Mouse (Mus musculus) kidney, embryonic 15.5 days (tissue): ENCODE results near the gene Hdac7. TPM values are rescaled to one million over a fixed set of nuclear protein-coding genes. Genes with fewer than 3 reads are reported as not detected.

ENCODE experiments used
- ATAC-seq: fragments of 200-750 bp; cut with Nextera tagmentation; replicated peaks from 2 replicates; pipeline ENCODE4 v1.8.0; 2017; ENCODE audit warnings: moderate TSS enrichment; ENCODE audit not compliant: low FRiP score
- H3K27ac ChIP-seq: fragments of 300-500 bp; sonication (generic); 2 replicates; pipeline ENCODE4 v1.5.1; 2015; ENCODE audit warnings: mild to moderate bottlenecking, inconsistent platforms
- H3K27me3 ChIP-seq: fragments of 300-500 bp; sonication (generic); 2 replicates; pipeline ENCODE4 v1.6.1; 2015; ENCODE audit warnings: inconsistent platforms
- H3K36me3 ChIP-seq: fragments of 300-500 bp; sonication (generic); 2 replicates; pipeline ENCODE4 v1.6.1; 2015; ENCODE audit warnings: inconsistent platforms
- H3K4me1 ChIP-seq: fragments of 300-500 bp; sonication (generic); 2 replicates; pipeline ENCODE4 v1.6.1; 2015; ENCODE audit warnings: inconsistent platforms
- H3K4me2 ChIP-seq: fragments of 300-500 bp; sonication (generic); 2 replicates; pipeline ENCODE4 v1.6.1; 2015; ENCODE audit warnings: moderate library complexity, mild to moderate bottlenecking, inconsistent platforms
- H3K4me3 ChIP-seq: fragments of 300-500 bp; sonication (generic); replicated peaks from 2 replicates; pipeline ENCODE4 v1.5.1; 2015; ENCODE audit warnings: mild to moderate bottlenecking, inconsistent platforms
- H3K9ac ChIP-seq: fragments of 300-500 bp; sonication (generic); 2 replicates; pipeline ENCODE4 v1.6.1; 2015; ENCODE audit warnings: mild to moderate bottlenecking, inconsistent platforms
- H3K9me3 ChIP-seq: fragments of 300-500 bp; sonication (generic); replicated peaks from 2 replicates; pipeline ENCODE4 v1.6.1; 2016; ENCODE audit warnings: inconsistent platforms
- WGBS: fragments of 180-500 bp; shearing (Covaris S2); methylation state at CpG from one replicate; pipeline ENCODE4 v1.1.7; 2015; ENCODE audit warnings: mixed read lengths; 5-methylcytosine and 5-hydroxymethylcytosine counted together
- polyA plus RNA-seq: library from polyadenylated mRNA; unstranded; fragments of >200 nt; fragmentation: Nextera tagmentation; extraction: Ambion mirVana; gene quantifications from 2 replicates; pipeline ENCODE4 v1.2.1, GENCODE M21; 2015

Gene Hdac7
- polyA plus RNA-seq, 1 experiment from 2014 or later, result 35.2 TPM

GRCm38 (mm10) chr15:97830253-97830787, 14.0 kb downstream of the Hdac7 start:
- Histone ChIP-seq H3K4me3 (peak overlapping the region; percentile 88), H3K36me3 (no peaks in the 10 kb centered on the region), H3K9me3 (no peaks in the 10 kb centered on the region), H3K4me1 (peaks cover 75% of the 10 kb centered on the region), H3K4me2 (peak overlapping the region; percentile 87), H3K27ac (peak overlapping the region; percentile 97), H3K27me3 (no peaks in the 10 kb centered on the region), H3K9ac (peak overlapping the region; percentile 97)
- WGBS, result 11% methylated on average over 12 of the region's 12 CpGs
- ATAC-seq, result no peak

DNA sequence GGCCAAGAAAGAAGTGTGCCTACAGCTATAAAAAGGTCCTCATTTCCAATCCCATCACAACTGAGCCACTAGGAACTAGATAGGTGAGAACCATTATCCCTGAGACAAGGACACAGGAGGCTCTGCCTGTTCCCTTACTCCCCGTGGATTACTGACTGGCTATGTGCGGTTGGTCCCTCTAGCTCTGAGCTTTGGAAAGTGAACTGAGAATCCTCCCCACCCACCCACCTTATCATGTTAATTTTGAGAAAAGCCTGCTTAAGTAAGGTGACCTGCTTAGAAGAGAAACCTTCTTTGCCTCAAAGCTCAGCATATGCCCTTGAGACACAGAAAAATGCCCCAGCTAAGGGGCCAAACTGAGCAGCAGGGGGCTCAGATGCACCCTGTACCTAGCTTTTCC, 14.9 kb downstream of the Hdac7 start:
- H3K9me3 ChIP-seq, result no peaks in the 10 kb centered on the region
- 31% methylated on average over 2 of the region's 2 CpGs for whole genome bisulfite sequencing
- peaks cover 84% of the 10 kb centered on the region for H3K4me1 ChIP-seq
- H3K4me3 ChIP-seq, result peak overlapping the region; percentile 88
- peak overlapping the region; percentile 97 for H3K27ac ChIP-seq
- peak overlapping the region; percentile 87 for H3K4me2 ChIP-seq
- ATAC-seq, result no peak
- H3K36me3 ChIP-seq, result no peaks in the 10 kb centered on the region
- H3K9ac ChIP-seq, result no peak overlapping the region; the same call in 1 of the 2 replicates
- H3K27me3 ChIP-seq, result no peaks in the 10 kb centered on the region

GRCm38 (mm10) chr15:97828901-97829338, 15.4 kb downstream of the Hdac7 start:
- Histone ChIP-seq H3K4me2 (peak overlapping the region; percentile 87), H3K9ac (no peak overlapping the region), H3K4me3 (peak overlapping the region; percentile 88), H3K36me3 (peaks cover 4% of the 10 kb centered on the region), H3K27me3 (no peaks in the 10 kb centered on the region), H3K4me1 (peaks cover 89% of the 10 kb centered on the region), H3K27ac (peak overlapping the region; percentile 97), H3K9me3 (no peaks in the 10 kb centered on the region)
- 60% methylated on average over 5 of the region's 5 CpGs for WGBS
- no peak for ATAC-seq

- 58% methylated on average over 6 of the region's 6 CpGs for WGBS
- H3K9ac ChIP-seq, result 0 out of 2 replicates have a peak overlapping the region, but pooled peaks have one; percentile 21
- no peak for ATAC-seq
- peak overlapping the region; percentile 97 for H3K27ac ChIP-seq
- H3K4me2 ChIP-seq, result peak overlapping the region; percentile 87
- H3K4me1 ChIP-seq, result peaks cover 90% of the 10 kb centered on the region
- H3K27me3 ChIP-seq, result no peaks in the 10 kb centered on the region
- H3K36me3 ChIP-seq, result peaks cover 7% of the 10 kb centered on the region
- peak overlapping the region; percentile 88 for H3K4me3 ChIP-seq
- no peaks in the 10 kb centered on the region for H3K9me3 ChIP-seq
These were observed 16.0 kb downstream of the Hdac7 start for GRCm38 (mm10) chr15:97828221-97828842.

- no peaks in the 10 kb centered on the region for H3K27me3 ChIP-seq
- 90% methylated on average over 8 of the region's 8 CpGs for WGBS
These were observed 16.9 kb downstream of the Hdac7 start for GRCm38 (mm10) chr15:97827401-97827800.

GRCm38 (mm10) chr15:97826588-97827261, 17.6 kb downstream of the Hdac7 start:
- peaks cover 90% of the 10 kb centered on the region for H3K4me1 ChIP-seq
- H3K4me2 ChIP-seq, result no peak overlapping the region
- no peak overlapping the region for H3K4me3 ChIP-seq
- ATAC-seq, result no peak
- no peaks in the 10 kb centered on the region for H3K9me3 ChIP-seq
- H3K9ac ChIP-seq, result no peak overlapping the region
- H3K27me3 ChIP-seq, result no peaks in the 10 kb centered on the region
- H3K27ac ChIP-seq, result 0 out of 2 replicates have a peak overlapping the region, but pooled peaks have one; percentile 88
- peaks cover 7% of the 10 kb centered on the region for H3K36me3 ChIP-seq
- 65% methylated on average over 5 of the region's 5 CpGs for WGBS

More at GRCm38 (mm10) chr15:97827401-97827800, 16.9 kb downstream of the Hdac7 start:
- no peak overlapping the region for H3K4me3 ChIP-seq
- H3K27ac ChIP-seq, result no peak overlapping the region
- H3K9ac ChIP-seq, result no peak overlapping the region
- peaks cover 7% of the 10 kb centered on the region for H3K36me3 ChIP-seq
- ATAC-seq, result no peak
- no peaks in the 10 kb centered on the region for H3K9me3 ChIP-seq
- H3K4me1 ChIP-seq, result peaks cover 90% of the 10 kb centered on the region
- H3K4me2 ChIP-seq, result no peak overlapping the region

GRCm38 (mm10) chr15:97825941-97826587, 18.2 kb downstream of the Hdac7 start:
- no peak for ATAC-seq
- H3K36me3 ChIP-seq, result peaks cover 7% of the 10 kb centered on the region
- H3K27ac ChIP-seq, result peak overlapping the region; percentile 88
- no peaks in the 10 kb centered on the region for H3K9me3 ChIP-seq
- H3K27me3 ChIP-seq, result no peaks in the 10 kb centered on the region
- H3K4me3 ChIP-seq, result peak overlapping the region; percentile 40
- 51% methylated on average over 12 of the region's 12 CpGs for WGBS
- peak overlapping the region; percentile 66 for H3K4me2 ChIP-seq
- H3K9ac ChIP-seq, result peak overlapping the region; percentile 50; the same call in 1 of the 2 replicates
- H3K4me1 ChIP-seq, result peaks cover 94% of the 10 kb centered on the region

GRCm38 (mm10) chr15:97825071-97825940, 19.0 kb downstream of the Hdac7 start:
- WGBS, result 8% methylated on average over 29 of the region's 29 CpGs
- H3K4me1 ChIP-seq, result peaks cover 96% of the 10 kb centered on the region

DNA sequence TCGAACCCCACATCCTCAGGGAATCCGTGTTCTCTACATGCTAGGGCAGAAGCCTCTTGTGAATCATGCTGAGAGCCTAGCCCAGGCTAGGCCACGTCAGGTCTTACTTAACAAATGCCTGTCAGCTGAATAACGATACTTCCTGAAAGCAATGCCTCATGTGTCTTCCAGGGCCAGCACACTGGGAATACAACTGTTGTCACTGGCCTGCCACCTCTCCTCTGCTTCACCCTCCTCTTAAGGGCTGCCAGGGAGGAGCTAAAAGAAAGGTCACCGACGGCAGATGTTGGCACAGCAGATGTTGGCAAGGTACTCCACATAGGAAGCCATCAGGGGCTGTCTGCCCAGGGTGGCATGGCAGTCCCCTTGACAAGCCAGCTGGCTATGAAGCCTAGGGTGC, 20.3 kb downstream of the Hdac7 start:
- WGBS, result 81% methylated on average over 6 of the region's 6 CpGs
- Histone ChIP-seq H3K27ac (peak overlapping the region; percentile 88), H3K27me3 (no peaks in the 10 kb centered on the region), H3K9ac (no peak overlapping the region), H3K4me2 (no peak overlapping the region), H3K4me3 (no peak overlapping the region), H3K36me3 (peaks cover 12% of the 10 kb centered on the region), H3K9me3 (no peaks in the 10 kb centered on the region), H3K4me1 (peaks cover 91% of the 10 kb centered on the region)
- ATAC-seq, result no peak

More at GRCm38 (mm10) chr15:97825071-97825940, 19.0 kb downstream of the Hdac7 start:
- Histone ChIP-seq H3K4me2 (peak overlapping the region; percentile 66), H3K9me3 (no peaks in the 10 kb centered on the region), H3K27ac (peak overlapping the region; percentile 88), H3K9ac (peak overlapping the region; percentile 50), H3K4me3 (peak overlapping the region; percentile 40), H3K36me3 (peaks cover 12% of the 10 kb centered on the region), H3K27me3 (no peaks in the 10 kb centered on the region)
- peak; percentile 66 for ATAC-seq

DNA sequence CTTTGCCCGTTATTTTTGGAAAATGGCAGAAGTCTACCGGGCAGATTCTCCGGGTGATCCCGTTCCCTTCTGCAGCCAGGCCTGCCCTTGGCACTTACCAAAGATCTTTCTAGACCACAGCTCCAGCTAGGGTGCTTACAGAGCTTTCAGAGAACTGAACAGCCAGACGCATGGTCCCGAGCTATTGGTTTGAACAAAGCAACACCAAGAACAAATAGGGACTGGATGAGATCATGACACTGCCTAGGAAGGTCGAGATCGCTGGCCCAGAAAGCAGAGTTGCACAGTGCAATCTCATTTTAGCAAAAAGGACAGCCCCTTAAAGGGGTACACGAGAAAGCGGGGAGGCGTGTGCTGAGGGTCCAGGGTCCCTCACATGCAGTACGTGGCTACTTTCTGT, 20.8 kb downstream of the Hdac7 start:
- H3K27me3 ChIP-seq, result no peaks in the 10 kb centered on the region
- H3K4me2 ChIP-seq, result no peak overlapping the region
- 84% methylated on average over 12 of the region's 12 CpGs for WGBS
- peaks cover 12% of the 10 kb centered on the region for H3K36me3 ChIP-seq
- H3K27ac ChIP-seq, result 0 out of 2 replicates have a peak overlapping the region, but pooled peaks have one; percentile 88
- no peak for ATAC-seq
- H3K4me3 ChIP-seq, result no peak overlapping the region
- no peaks in the 10 kb centered on the region for H3K9me3 ChIP-seq
- no peak overlapping the region for H3K9ac ChIP-seq
- peaks cover 88% of the 10 kb centered on the region for H3K4me1 ChIP-seq

- Histone ChIP-seq H3K4me2 (no peak overlapping the region), H3K36me3 (peaks cover 12% of the 10 kb centered on the region), H3K4me3 (no peak overlapping the region), H3K27ac (peak overlapping the region; percentile 79; the same call in 1 of the 2 replicates), H3K27me3 (no peaks in the 10 kb centered on the region), H3K4me1 (peaks cover 86% of the 10 kb centered on the region), H3K9me3 (no peaks in the 10 kb centered on the region), H3K9ac (no peak overlapping the region)
- ATAC-seq, result no peak
- WGBS, result 36% methylated on average over 12 of the region's 12 CpGs
These were observed 21.6 kb downstream of the Hdac7 start for GRCm38 (mm10) chr15:97822545-97823228.
